Mouse (Mus musculus): ENCODE results near the gene Pnrc1.
"Not testable (repeated sequence)": the region's sequence is repeated elsewhere in the genome, so short reads cannot be mapped to it uniquely, and the experiment has no call there.

The Pnrc1 gene

DNA sequence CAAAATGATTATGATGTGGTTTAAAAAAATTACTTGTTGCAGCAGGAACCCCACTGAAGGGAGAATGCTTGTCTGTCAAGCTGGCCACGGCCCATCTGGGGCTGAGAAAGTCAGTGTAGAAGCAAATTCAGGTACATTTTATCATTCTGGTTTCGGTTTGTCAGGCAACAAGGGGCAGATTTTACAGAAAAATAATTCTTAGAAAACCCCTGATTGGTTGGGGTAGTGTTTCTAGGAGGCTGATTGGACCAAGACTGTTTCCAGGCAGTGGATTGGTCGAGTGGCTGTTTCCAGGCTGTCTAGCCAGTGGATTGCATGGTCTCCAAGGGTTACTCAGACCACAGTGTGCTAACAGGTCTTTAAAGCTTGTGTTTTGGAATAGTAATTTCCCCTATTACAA lies at the start of gene Pnrc1:
TSS of gene Pnrc1 (minus strand) at position 162 of the 400 bp plus-strand sequence.
- DNase-seq (ENCODE audit: low spot score in 2 of 2): peak; percentile 17 to 25

GRCm38 (mm10) chr4:33337999-33338398 lies 48.0 kb upstream of the Pnrc1 start:
- no peak for DNase-seq (ENCODE audit: low spot score in 2 of 2)

DNA sequence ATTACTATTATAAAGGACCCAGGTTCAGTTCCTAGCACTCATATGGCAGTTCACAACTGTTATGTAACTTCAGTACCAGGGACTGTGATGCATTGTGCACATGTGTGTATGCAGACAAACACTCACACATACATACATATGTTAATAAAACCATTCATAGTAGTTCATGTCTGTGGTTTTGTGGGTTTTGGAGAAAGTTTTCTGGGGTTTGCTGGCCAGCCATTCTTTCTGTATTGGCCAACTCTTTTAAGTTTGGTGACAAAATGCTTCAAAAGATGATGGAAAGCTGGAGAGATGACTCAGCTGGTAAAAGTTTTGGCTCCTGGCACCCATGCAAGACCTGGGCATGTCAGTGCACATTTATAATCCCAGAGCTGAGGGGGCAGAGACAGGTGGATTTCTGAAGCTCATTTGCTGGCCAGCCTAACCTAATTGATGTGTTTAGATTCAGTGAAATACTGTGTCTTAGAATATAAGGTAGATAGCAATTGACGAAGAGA lies 43.0 kb upstream of the Pnrc1 start:
- DNase-seq (ENCODE audit: low spot score in 2 of 2): no peak

DNA sequence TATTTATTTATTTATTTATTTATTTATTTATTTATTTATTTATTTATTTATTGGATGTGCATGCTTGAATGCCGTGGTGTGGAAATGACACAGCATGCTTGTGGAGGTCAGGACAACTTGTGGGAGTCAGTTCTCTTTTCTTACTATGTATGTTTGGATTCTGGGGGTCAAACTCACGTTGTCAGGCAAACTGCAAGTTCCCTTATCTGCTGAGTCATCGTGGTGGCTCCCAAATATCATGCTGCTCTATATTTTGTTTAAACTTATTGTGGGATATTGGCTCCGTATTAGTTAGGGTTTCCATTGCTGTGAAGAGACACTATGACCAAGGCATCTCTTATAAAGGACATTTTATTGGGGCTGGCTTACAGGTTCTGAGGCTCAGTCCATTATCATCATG lies 41.2 kb upstream of the Pnrc1 start:
- DNase-seq (ENCODE audit: low spot score in 2 of 2): no peak

DNA sequence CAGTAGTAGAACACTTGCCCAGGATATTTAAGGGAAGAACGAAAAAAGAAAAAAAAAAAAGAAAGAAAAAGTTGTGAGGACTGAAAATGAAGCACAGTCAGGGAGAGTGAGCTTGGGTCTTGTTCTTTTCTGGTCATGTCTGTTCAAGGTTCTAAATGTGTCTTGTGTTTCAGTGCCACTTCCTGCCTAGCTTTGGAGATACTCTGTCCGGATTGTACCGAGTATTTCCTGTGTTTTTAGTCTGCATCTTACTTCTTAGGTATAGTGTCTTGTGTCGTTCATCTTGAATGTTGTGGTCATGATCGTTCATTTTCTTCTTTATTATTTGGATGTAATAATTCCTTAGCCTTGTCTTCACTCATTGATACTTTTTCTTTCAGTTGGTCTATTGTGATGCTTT lies 25.9 kb upstream of the Pnrc1 start:
- DNase-seq (ENCODE audit: low spot score in 2 of 2): no peak

GRCm38 (mm10) chr4:33314150-33314549 lies 24.2 kb upstream of the Pnrc1 start:
- DNase-seq (ENCODE audit: low spot score in 2 of 2): not testable (repeated sequence)

GRCm38 (mm10) chr4:33310840-33311437 lies 21.0 kb upstream of the Pnrc1 start:
- DNase-seq (ENCODE audit: low spot score in 2 of 2): no peak

DNA sequence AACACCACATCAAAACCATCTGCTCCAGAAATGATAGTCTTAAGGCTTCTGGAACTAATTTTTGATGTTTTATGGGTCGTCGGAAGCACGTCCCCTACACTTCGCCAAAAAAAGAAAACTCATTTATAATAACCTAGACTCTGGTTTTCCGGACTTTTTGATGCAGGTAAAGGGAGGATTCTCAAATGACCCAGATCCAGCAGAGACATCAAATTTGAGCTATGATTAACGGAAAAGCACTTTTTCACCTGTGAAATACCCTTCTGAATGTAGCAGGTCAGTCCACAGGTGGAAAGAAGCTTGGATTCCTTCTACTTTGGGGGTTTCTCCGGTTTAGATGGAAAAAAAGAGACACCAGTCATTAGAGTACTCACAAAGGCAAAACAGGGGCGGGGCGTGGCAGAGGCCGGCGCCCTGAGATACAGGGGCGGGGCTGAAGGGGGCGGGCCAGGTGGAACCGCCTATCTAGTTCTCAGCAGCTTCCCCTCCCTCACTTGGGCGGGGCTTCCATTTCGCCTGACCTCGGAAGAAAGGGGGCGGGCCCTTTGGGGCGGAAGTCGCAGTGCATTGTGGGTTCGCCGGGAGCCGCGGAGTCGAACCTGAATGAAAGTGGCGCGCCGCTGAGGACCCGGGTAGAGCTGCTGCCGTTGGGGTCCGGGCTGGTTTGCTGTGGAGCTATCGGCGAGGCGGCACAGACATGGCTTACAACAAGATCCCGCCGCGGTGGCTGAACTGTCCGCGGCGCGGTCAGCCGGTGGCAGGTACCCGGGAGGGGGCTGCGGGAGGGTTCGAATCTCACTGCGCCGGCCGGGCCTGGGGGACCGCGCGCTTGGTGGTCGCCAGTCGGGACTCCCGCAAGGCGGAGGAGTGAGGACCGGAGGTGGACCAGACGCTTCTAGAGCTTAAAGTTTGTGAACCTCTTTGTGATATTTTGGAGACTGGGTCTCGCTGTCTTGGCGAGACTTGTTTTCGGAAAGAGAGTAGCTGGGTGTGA lies 20.1 kb upstream of the Pnrc1 start, which contains the start of gene Rngtt:
TSS of gene Rngtt (plus strand) at position 548 of the 994 bp plus-strand sequence.
- DNase-seq (ENCODE audit: low spot score in 2 of 2): peak; percentile 91 to 93

- no peak for DNase-seq (ENCODE audit: low spot score in 2 of 2)
Observed at GRCm38 (mm10) chr4:33307146-33307545, 17.2 kb upstream of the Pnrc1 start.

- no peak for DNase-seq (ENCODE audit: low spot score in 2 of 2)
Observed at GRCm38 (mm10) chr4:33303057-33303456, 13.1 kb upstream of the Pnrc1 start.

DNA sequence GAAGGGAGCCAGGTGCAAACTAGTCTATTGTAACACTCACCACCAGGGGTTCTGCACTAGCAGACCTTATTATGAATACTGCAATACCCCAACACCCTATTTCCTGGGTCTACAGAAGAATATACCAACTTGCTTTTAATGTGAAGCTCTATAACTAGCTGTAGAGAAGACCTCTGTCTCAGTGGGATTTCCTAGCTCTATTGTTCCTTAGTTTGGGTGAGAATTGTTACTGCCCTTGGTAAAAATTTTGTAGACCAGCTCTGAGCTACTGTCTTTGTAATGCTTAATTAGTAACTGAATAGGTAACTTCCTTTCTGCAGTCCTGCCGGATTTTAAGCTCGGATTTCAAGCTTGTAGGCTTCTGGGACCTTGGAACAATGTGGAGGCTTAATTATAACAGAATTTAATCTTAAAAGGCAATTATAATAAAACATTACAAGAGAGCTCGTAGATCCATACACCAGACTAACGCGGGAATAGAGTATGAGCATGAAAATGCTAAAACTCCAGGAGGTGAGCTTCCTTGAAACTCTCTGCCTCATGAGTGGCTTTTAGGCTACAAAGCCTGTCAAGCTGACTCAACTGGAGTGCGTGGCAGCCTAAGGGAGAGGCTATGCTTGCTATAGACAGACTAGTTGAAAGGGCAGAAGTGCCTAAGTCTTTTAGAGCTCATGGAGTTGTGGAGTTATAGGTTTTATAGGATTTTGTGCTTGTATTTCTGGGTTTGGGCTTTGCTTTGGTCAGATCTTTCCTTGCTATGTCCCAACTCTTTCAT lies 11.1 kb upstream of the Pnrc1 start:
- DNase-seq (ENCODE audit: low spot score in 2 of 2): not testable (repeated sequence)

- DNase-seq (ENCODE audit: low spot score in 2 of 2): peak in 1 of 2 experiments; percentile 52
Observed at GRCm38 (mm10) chr4:33292409-33293370, 2.7 kb upstream of the Pnrc1 start.

GRCm38 (mm10) chr4:33290878-33291277 lies 915 bp upstream of the Pnrc1 start:
- DNase-seq (ENCODE audit: low spot score in 2 of 2): no peak

- DNase-seq (ENCODE audit: low spot score in 2 of 2): no peak
Observed at GRCm38 (mm10) chr4:33289106-33289650, 785 bp downstream of the Pnrc1 start.

GRCm38 (mm10) chr4:33285448-33285847 lies 4.5 kb downstream of the Pnrc1 start:
- DNase-seq (ENCODE audit: low spot score in 2 of 2): no peak

DNA sequence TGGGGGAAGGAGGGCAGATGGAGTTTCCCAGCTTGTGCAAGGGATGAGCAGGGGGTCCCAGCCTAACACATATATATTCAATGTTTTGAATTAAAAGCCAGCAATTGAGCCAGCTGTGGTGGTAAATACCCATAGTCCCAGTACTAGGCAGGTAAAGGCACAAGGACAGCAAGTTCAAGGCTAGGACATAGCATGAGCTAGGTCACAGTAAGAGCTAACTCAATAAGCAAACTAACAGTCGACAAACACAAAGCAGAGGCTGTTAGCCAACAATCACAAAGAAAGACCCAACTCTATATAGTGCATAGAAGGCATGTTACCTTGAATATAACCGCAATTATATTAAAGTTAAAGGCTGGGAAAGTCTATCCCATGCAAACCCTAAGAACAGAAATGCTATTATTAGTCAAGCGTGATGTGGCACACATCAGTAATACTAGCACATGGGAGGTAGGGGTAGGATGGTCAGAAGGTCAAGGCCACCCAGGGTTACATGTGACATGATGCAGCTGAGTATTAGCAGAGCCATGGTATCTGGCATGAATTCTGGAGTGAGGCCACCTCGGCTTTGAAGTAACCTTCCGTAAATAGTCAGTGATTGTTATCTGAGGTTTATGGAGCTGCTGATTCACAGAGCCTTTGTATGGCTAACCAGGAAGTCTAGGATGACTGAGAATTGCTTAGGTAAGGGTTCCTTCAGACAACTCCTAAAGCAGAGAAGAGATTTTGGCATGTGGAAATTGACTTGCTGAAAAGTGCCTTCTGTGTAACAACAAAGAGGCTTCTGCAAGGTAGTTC lies 5.7 kb downstream of the Pnrc1 start:
- DNase-seq (ENCODE audit: low spot score in 2 of 2): no peak

DNA sequence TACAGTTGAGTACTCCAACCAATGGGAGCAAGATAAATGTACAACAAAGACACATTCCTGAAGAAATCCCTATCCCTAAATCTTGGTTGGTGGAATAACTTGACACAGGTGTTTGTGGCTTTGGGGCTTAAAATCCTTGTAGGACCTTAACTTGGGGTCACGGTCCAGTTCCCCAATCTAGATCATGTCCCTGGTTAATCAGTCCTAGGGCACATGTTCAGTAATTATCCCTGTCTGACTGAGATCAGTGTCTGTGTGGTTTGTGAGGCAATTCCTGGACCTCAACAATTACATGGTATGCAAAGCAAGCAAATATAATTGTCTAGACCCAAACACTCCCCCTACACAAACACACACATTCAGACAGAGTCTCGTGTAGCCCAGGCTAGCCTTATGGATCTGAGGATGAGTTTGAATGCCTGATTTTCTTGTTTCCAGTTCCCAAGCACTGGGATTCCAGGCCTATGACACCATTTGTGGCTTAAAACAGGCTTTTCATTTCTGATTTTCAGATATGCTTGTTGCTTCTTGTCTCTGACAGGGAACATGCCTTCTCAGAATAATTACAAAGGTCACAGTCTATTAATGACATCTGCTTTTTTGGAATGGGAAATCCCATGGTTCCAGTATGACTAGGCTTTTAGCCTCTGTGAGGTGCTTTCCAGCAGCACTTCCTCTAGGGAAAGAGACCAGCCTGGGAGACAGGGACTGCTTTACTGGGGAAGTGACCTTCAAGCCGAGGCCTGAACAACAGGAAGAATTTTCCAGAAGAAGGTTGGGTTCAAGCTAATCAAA lies 7.9 kb downstream of the Pnrc1 start:
- DNase-seq (ENCODE audit: low spot score in 2 of 2): no peak

- no peak for DNase-seq (ENCODE audit: low spot score in 2 of 2)
Observed at GRCm38 (mm10) chr4:33273437-33273836, 16.5 kb downstream of the Pnrc1 start.
